Mouse (Mus musculus): ENCODE measurements at regions not wholly inside any gene's neighbourhood (a gene's known extent, or its start where the extent isn't known, plus 50 kb on each side); places are given as distances from the start of the nearest gene placed in this dataset.

DNA sequence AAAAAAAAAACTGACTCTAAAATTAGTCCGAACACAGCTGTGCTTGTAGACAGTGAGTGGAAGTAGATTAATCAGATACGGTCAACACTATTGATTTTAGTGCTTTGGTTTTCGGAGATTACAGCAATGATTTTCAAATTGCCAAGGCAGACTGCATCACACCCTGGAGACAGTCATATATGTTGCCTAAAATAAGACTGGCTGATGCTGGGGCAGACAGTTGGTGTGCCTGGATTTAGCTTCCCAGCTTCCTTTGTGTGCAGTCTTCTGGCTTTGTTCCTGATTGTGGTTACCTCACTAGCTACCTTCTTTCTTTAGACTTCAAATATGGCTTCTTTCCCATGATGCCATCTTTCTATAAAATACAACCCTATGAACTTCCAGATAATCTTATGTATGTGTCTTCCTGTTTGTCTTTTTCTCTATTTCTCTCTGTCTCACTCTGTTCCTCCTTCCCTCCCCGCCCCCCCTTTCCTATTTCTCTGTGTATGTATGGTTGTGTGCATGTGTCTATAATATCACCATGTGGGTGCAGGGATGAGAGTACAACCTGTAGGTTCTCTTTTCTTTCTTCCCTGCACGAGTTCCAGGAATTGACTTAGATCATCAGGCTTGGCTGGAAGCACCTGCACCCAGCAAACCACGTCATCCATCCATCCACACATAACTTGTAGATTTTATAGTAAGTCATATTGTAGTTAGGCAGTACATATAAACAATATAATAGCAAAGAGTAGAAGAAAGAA lies 199.7 kb upstream of the Gm9008 start:
- no peak for TF ChIP-seq CTCF (IDR thresholded peaks at IDR 0.05; ENCODE audit: borderline replicate concordance, extremely low read depth, insufficient read depth, insufficient read length)
- no peak for TF ChIP-seq POLR2A (IDR thresholded peaks at IDR 0.05; ENCODE audit: borderline replicate concordance, extremely low read depth, insufficient read depth, insufficient read length, poor library complexity, severe bottlenecking)

Measured in brain, embryonic 14.5 days (tissue).